Mouse (Mus musculus) midbrain, postnatal 0 days (tissue): ENCODE data around the gene Fgf5. TPM values are rescaled to one million over a fixed set of nuclear protein-coding genes. Genes with fewer than 3 reads are reported as not detected.

Source experiments
- ATAC-seq: fragments of 200-750 bp; cut with Nextera tagmentation; 2 replicates; pipeline ENCODE4 v1.8.0; 2017; ENCODE audit warnings: moderate number of reproducible peaks, mild to moderate bottlenecking, moderate TSS enrichment, moderate library complexity; ENCODE audit not compliant: low FRiP score
- DNase-seq: peaks from one replicate; pipeline ENCODE4 v3.0.0-alpha.2; 2015; ENCODE audit warnings: low spot score
- H3K27ac ChIP-seq: fragments of 300-500 bp; sonication (generic); 2 replicates; pipeline ENCODE4 v1.5.1; 2014; ENCODE audit warnings: low read depth, mild to moderate bottlenecking, low read length, mixed read lengths
- H3K27me3 ChIP-seq: fragments of 300-500 bp; sonication (generic); 2 replicates; pipeline ENCODE4 v1.6.1; 2014; ENCODE audit warnings: low read length, control low read depth, mixed read lengths; ENCODE audit not compliant: insufficient read depth
- H3K36me3 ChIP-seq: fragments of 300-500 bp; sonication (generic); 2 replicates; pipeline ENCODE4 v1.6.1; 2014; ENCODE audit warnings: low read length, control low read depth, mixed read lengths; ENCODE audit not compliant: insufficient read depth
- H3K4me1 ChIP-seq: fragments of 300-500 bp; sonication (generic); 2 replicates; pipeline ENCODE4 v1.6.1; 2014; ENCODE audit warnings: mild to moderate bottlenecking, control low read depth, antibody characterized with exemption, low read length, mixed read lengths; ENCODE audit not compliant: insufficient read depth
- H3K4me2 ChIP-seq: fragments of 300-500 bp; sonication (generic); 2 replicates; pipeline ENCODE4 v1.6.1; 2014; ENCODE audit warnings: low read depth, mild to moderate bottlenecking, low read length, mixed read lengths; ENCODE audit not compliant: poor library complexity, severe bottlenecking
- H3K4me3 ChIP-seq: fragments of 300-500 bp; sonication (generic); 2 replicates; pipeline ENCODE4 v1.5.1; 2014; ENCODE audit warnings: low read depth, mild to moderate bottlenecking, low read length, moderate library complexity
- H3K9ac ChIP-seq: fragments of 300-500 bp; sonication (generic); replicated peaks from 2 replicates; pipeline ENCODE4 v1.6.1; 2014; ENCODE audit warnings: mild to moderate bottlenecking, low read length, moderate library complexity, mixed read lengths; ENCODE audit not compliant: poor library complexity, severe bottlenecking
- H3K9me3 ChIP-seq: fragments of 300-500 bp; sonication (generic); 2 replicates; pipeline ENCODE4 v1.6.1; 2016; ENCODE audit warnings: low read length, control low read depth
- CTCF ChIP-seq: IDR thresholded peaks from 2 replicates; pipeline ENCODE4 v1.5.1; 2016; ENCODE audit warnings: antibody characterized with exemption, mild to moderate bottlenecking
- WGBS: fragments of 180-500 bp; shearing (Covaris S2); extraction: QIAGEN DNeasy Blood & Tissue Kit; methylation state at CpG from one replicate; pipeline ENCODE4 v1.1.7; 2014; 5-methylcytosine and 5-hydroxymethylcytosine counted together
- polyA plus RNA-seq: library from polyadenylated mRNA; unstranded; fragments of >200 nt; fragmentation: Nextera tagmentation; extraction: Ambion mirVana; gene quantifications from 2 replicates; pipeline ENCODE4 v1.2.1, GENCODE M21; 2015
- total RNA-seq: library from RNA; depleted of rRNA; stranded (reverse); fragments of >200 nt; gene quantifications from 2 replicates; pipeline ENCODE4 v1.2.3, GENCODE M21; 2014

The Fgf5 gene
- total and polyA plus RNA-seq, 2 experiments from 2014 or later = 0.88 to 1.1 TPM

GRCm38 (mm10) chr5:98241322-98241829 lies 12.6 kb upstream of the Fgf5 start:
- DNase-seq = no peak
- Histone ChIP-seq H3K4me1 (no peaks in the 10 kb centered on the region), H3K4me2 (no peak overlapping the region), H3K9me3 (no peaks in the 10 kb centered on the region), H3K27ac (no peak overlapping the region), H3K36me3 (no peaks in the 10 kb centered on the region), H3K27me3 (no peaks in the 10 kb centered on the region), H3K9ac (no peak overlapping the region), H3K4me3 (no peak overlapping the region)
- ATAC-seq = no peak
- 90% methylated on average over 12 of the region's 12 CpGs for WGBS
- no peak for TF ChIP-seq CTCF

GRCm38 (mm10) chr5:98245303-98245702 lies 8.7 kb upstream of the Fgf5 start:
- Histone ChIP-seq H3K4me2 (no peak overlapping the region), H3K4me1 (no peaks in the 10 kb centered on the region), H3K4me3 (no peak overlapping the region), H3K36me3 (no peaks in the 10 kb centered on the region), H3K9ac (no peak overlapping the region), H3K9me3 (no peaks in the 10 kb centered on the region), H3K27ac (no peak overlapping the region), H3K27me3 (0 out of 2 replicates have a peak, but pooled peaks cover under 1% of the 10 kb centered on the region)
- TF ChIP-seq CTCF = no peak
- ATAC-seq (no peak), DNase-seq (no peak)
- WGBS = 73% methylated on average over 8 of the region's 8 CpGs

- DNase-seq (no peak), ATAC-seq (no peak)
- no peak overlapping the region for H3K4me2 ChIP-seq
- H3K9me3 ChIP-seq = no peaks in the 10 kb centered on the region
- H3K4me3 ChIP-seq = no peak overlapping the region
- no peak overlapping the region for H3K9ac ChIP-seq
- WGBS = 45% methylated on average over 4 of the region's 4 CpGs
- no peaks in the 10 kb centered on the region for H3K36me3 ChIP-seq
- 0 out of 2 replicates have a peak, but pooled peaks cover 7% of the 10 kb centered on the region for H3K27me3 ChIP-seq
- H3K27ac ChIP-seq = no peak overlapping the region
- TF ChIP-seq CTCF = no peak
- H3K4me1 ChIP-seq = no peaks in the 10 kb centered on the region
Observed at GRCm38 (mm10) chr5:98245976-98246375, 8.0 kb upstream of the Fgf5 start.

GRCm38 (mm10) chr5:98246826-98247225 lies 7.2 kb upstream of the Fgf5 start:
- H3K4me3 ChIP-seq = no peak overlapping the region
- peaks cover 7% of the 10 kb centered on the region; the same call in 1 of the 2 replicates for H3K27me3 ChIP-seq
- WGBS = 76% methylated on average over 7 of the region's 7 CpGs
- no peak for TF ChIP-seq CTCF
- H3K27ac ChIP-seq = no peak overlapping the region
- H3K9me3 ChIP-seq = no peaks in the 10 kb centered on the region
- no peaks in the 10 kb centered on the region for H3K4me1 ChIP-seq
- ATAC-seq = no peak
- H3K36me3 ChIP-seq = no peaks in the 10 kb centered on the region
- no peak overlapping the region for H3K9ac ChIP-seq
- H3K4me2 ChIP-seq = no peak overlapping the region
- DNase-seq = no peak

- DNase-seq (no peak), ATAC-seq (no peak)
- Histone ChIP-seq H3K9me3 (no peaks in the 10 kb centered on the region), H3K36me3 (no peaks in the 10 kb centered on the region), H3K4me2 (no peak overlapping the region), H3K27ac (no peak overlapping the region), H3K4me3 (no peak overlapping the region), H3K9ac (no peak overlapping the region), H3K4me1 (no peaks in the 10 kb centered on the region), H3K27me3 (peaks cover 10% of the 10 kb centered on the region; the same call in 1 of the 2 replicates)
- TF ChIP-seq CTCF = no peak
- 45% methylated on average over 2 of the region's 2 CpGs for WGBS
Observed at GRCm38 (mm10) chr5:98247516-98247915, 6.5 kb upstream of the Fgf5 start.

- H3K36me3 ChIP-seq = no peaks in the 10 kb centered on the region
- WGBS = 33% methylated on average over 6 of the region's 6 CpGs
- DNase-seq (no peak), ATAC-seq (no peak)
- H3K4me2 ChIP-seq = peak overlapping the region; percentile 87; the same call in 1 of the 2 replicates
- no peak for TF ChIP-seq CTCF
- no peak overlapping the region for H3K4me3 ChIP-seq
- H3K4me1 ChIP-seq = peaks cover 3% of the 10 kb centered on the region; the same call in 1 of the 2 replicates
- H3K27me3 ChIP-seq = peaks cover 39% of the 10 kb centered on the region
- H3K9me3 ChIP-seq = no peaks in the 10 kb centered on the region
- no peak overlapping the region for H3K9ac ChIP-seq
- no peak overlapping the region for H3K27ac ChIP-seq
Observed at GRCm38 (mm10) chr5:98253147-98253546, 837 bp upstream of the Fgf5 start.
